Mouse (Mus musculus): ENCODE results near the gene Olfr392. TPM values are rescaled to one million over a fixed set of nuclear protein-coding genes. Genes with fewer than 3 reads are reported as not detected.

The Olfr392 gene
- polyA plus RNA-seq (2016; fragmentation: Nextera tagmentation; extraction: Ambion mirVana), result not detected in 2 replicates

DNA sequence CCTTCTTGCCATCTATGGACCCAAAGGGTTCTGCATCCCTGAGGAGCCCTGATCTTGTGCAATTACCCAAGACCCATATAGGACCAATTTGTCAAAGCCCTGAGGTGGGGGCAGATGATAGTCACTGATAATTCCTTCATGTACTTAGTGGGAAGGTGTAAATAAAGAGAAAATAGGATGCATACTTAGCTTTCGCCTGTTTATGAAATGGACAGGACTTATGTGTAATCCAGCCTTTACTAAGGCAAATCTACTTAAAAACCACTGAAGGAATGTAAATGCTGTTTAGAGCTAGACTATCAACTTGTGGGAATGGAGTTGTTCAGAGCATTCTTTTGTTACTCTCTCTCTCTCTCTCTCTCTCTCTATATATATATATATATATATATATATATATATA is at the start of gene Olfr392:
TSS of gene Olfr392 (minus strand) at position 101 of the 400 bp plus-strand sequence.
- Histone ChIP-seq H3K4me1 (replicated peaks) (no peaks in the 10 kb centered on the region), H3K4me2 (no peak within 1 kb of the TSS), H3K27me3 (no peaks in the 10 kb centered on the region), H3K36me3 (no peaks in the 10 kb centered on the region), H3K4me3 (replicated peaks) (no peak within 1 kb of the TSS), H3K9me3 (peaks cover 11% of the 10 kb centered on the region), H3K27ac (no peak within 1 kb of the TSS), H3K9ac (replicated peaks) (no peak within 1 kb of the TSS)
- WGBS, result 90% methylated on average over 1 of the region's 1 CpGs
- ATAC-seq (ENCODE audit: insufficient number of reproducible peaks, insufficient read depth, low FRiP score, low TSS enrichment, low read depth), result no peak

DNA sequence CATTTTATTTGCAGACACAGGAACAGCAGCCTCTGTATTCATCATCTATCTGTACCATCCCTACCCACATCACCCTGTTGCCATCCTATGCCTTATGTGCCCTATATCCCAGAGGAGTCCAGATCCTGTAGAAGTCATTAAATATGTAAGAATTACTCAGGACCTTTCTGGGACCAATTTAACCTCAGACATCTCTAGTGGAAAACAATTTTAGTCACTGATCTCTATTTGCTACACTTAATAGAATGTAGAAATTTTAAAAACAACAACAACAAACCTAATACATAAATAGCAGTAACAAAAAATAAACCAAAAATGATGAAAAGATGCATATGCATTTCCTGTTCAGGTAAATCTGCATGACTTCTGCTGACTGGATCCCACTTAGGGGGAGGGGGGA is 34.5 kb upstream of the Olfr392 start, which contains the start of gene Olfr393:
TSS of gene Olfr393 (minus strand) at position 101 of the 400 bp plus-strand sequence.
- Histone ChIP-seq H3K9me3 (peaks cover 13% of the 10 kb centered on the region; the same call in 1 of the 2 replicates), H3K36me3 (no peaks in the 10 kb centered on the region), H3K4me3 (replicated peaks) (no peak within 1 kb of the TSS), H3K4me1 (replicated peaks) (no peaks in the 10 kb centered on the region), H3K4me2 (no peak within 1 kb of the TSS), H3K27ac (no peak within 1 kb of the TSS), H3K27me3 (no peaks in the 10 kb centered on the region), H3K9ac (replicated peaks) (no peak within 1 kb of the TSS)
- no peak for ATAC-seq (ENCODE audit: insufficient number of reproducible peaks, insufficient read depth, low FRiP score, low TSS enrichment, low read depth)

DNA sequence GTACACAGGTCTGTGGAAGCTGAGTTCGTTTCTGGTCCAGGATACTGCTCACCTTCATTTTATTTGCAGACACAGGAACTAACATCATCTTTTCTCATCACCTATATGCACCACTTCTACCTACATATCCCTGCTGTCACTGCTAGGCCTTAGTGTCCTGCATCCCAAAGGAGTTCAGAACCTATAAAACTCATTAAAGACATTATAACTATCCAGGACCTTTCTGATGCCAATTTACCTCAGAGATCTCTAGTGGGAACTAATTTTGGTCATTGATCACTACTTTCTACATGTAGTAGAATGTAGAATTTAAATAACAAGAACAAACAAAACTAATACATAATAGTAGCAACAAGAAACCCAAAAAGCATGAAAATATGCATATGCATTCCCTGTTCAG is 13.9 kb downstream of the Olfr392 start, which contains the start of gene Olfr391-ps:
TSS of gene Olfr391-ps (minus strand) at position 101 of the 400 bp plus-strand sequence.
- no peak within 1 kb of the TSS for H3K4me2 ChIP-seq
- H3K27me3 ChIP-seq, result no peaks in the 10 kb centered on the region
- H3K4me1 ChIP-seq (replicated peaks), result no peaks in the 10 kb centered on the region
- no peaks in the 10 kb centered on the region for H3K36me3 ChIP-seq
- no peak within 1 kb of the TSS for H3K27ac ChIP-seq
- ATAC-seq (ENCODE audit: insufficient number of reproducible peaks, insufficient read depth, low FRiP score, low TSS enrichment, low read depth), result no peak
- 19% methylated on average over 1 of the region's 1 CpGs for WGBS
- H3K4me3 ChIP-seq (replicated peaks), result no peak within 1 kb of the TSS
- H3K9me3 ChIP-seq, result peaks cover 16% of the 10 kb centered on the region; the same call in 1 of the 2 replicates
- no peak within 1 kb of the TSS for H3K9ac ChIP-seq (replicated peaks)

DNA sequence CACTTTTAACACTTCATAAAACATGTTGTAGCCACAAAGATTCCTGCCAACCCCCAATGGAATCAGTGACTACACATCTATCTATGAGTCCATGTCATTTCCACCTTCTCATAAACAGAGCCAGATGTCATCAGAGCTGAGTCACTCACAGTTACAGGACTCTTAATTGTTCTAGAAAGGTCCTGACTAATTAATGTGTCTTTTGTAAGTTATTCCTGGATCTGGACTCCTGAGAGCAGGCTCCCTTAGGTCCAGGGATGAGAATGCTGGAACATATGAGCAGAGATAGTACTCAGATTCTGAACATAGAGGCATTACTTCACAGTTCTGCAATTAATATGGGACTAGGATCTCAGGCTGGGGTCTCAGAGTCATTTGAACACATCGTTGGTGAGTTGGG is 34.2 kb downstream of the Olfr392 start, which contains the start of gene Olfr390:
TSS of gene Olfr390 (plus strand) at position 301 of the 400 bp plus-strand sequence.
- Histone ChIP-seq H3K9me3 (0 out of 2 replicates have a peak, but pooled peaks cover 4% of the 10 kb centered on the region), H3K27ac (no peak within 1 kb of the TSS), H3K4me2 (no peak within 1 kb of the TSS), H3K27me3 (no peaks in the 10 kb centered on the region), H3K36me3 (no peaks in the 10 kb centered on the region), H3K4me3 (replicated peaks) (no peak within 1 kb of the TSS), H3K4me1 (replicated peaks) (no peaks in the 10 kb centered on the region), H3K9ac (replicated peaks) (no peak within 1 kb of the TSS)
- no peak for ATAC-seq (ENCODE audit: insufficient number of reproducible peaks, insufficient read depth, low FRiP score, low TSS enrichment, low read depth)
- WGBS, result 86% methylated on average over 1 of the region's 1 CpGs

DNA sequence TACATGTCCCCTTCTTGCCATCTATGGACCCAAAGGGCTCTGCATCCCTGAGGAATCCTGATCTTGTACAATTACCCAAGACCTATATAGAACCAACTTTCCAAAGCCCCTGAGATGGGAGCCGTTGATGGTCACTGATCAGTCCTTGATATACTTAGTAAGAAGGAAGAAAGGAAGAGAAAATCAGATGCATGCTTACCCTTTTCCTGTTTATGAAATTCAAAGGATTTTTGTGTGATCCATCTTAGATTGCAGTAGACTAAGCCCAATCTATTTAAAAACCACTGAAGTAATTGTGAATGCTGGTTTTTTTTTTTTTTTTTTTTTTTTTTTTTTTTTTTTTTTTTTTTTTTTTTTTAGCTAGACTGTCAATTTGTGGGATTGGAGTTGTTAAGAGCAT is 36.2 kb downstream of the Olfr392 start, which contains the start of gene Olfr389:
TSS of gene Olfr389 (minus strand) at position 101 of the 400 bp plus-strand sequence.
- 84% methylated on average over 1 of the region's 1 CpGs for WGBS
- H3K9ac ChIP-seq (replicated peaks), result no peak within 1 kb of the TSS
- H3K4me3 ChIP-seq (replicated peaks), result no peak within 1 kb of the TSS
- H3K4me2 ChIP-seq, result no peak within 1 kb of the TSS
- ATAC-seq (ENCODE audit: insufficient number of reproducible peaks, insufficient read depth, low FRiP score, low TSS enrichment, low read depth), result no peak
- no peaks in the 10 kb centered on the region for H3K27me3 ChIP-seq
- H3K9me3 ChIP-seq, result no peaks in the 10 kb centered on the region
- H3K4me1 ChIP-seq (replicated peaks), result no peaks in the 10 kb centered on the region
- no peak within 1 kb of the TSS for H3K27ac ChIP-seq
- no peaks in the 10 kb centered on the region for H3K36me3 ChIP-seq

Other genes with a start within 250 kb of the Olfr392 start
- not detected in 2 replicates for gene Olfr385, start 224.0 kb downstream of the Olfr392 start, polyA plus RNA-seq (2016; fragmentation: Nextera tagmentation; extraction: Ambion mirVana)
- gene Olfr384, start 218.5 kb downstream of the Olfr392 start, polyA plus RNA-seq (2016; fragmentation: Nextera tagmentation; extraction: Ambion mirVana), result not detected in 2 replicates
- not detected in 2 replicates for gene Zfp735, start 128.3 kb downstream of the Olfr392 start, polyA plus RNA-seq (2016; fragmentation: Nextera tagmentation; extraction: Ambion mirVana)
- gene Olfr389, start 36.3 kb downstream of the Olfr392 start, polyA plus RNA-seq (2016; fragmentation: Nextera tagmentation; extraction: Ambion mirVana), result not detected in 2 replicates
- gene Olfr390, start 34.1 kb downstream of the Olfr392 start, polyA plus RNA-seq (2016; fragmentation: Nextera tagmentation; extraction: Ambion mirVana), result not detected in 2 replicates
- not detected in 2 replicates for gene Olfr391-ps, start 14.0 kb downstream of the Olfr392 start, polyA plus RNA-seq (2016; fragmentation: Nextera tagmentation; extraction: Ambion mirVana)
- not detected in 2 replicates for gene Olfr393, start 34.4 kb upstream of the Olfr392 start, polyA plus RNA-seq (2016; fragmentation: Nextera tagmentation; extraction: Ambion mirVana)
- not detected in 2 replicates for gene Olfr394, start 73.7 kb upstream of the Olfr392 start, polyA plus RNA-seq (2016; fragmentation: Nextera tagmentation; extraction: Ambion mirVana)
- not detected in 2 replicates for gene Olfr395, start 92.2 kb upstream of the Olfr392 start, polyA plus RNA-seq (2016; fragmentation: Nextera tagmentation; extraction: Ambion mirVana)
- not detected in 2 replicates for gene Olfr23, start 119.6 kb upstream of the Olfr392 start, polyA plus RNA-seq (2016; fragmentation: Nextera tagmentation; extraction: Ambion mirVana)
- not detected in 2 replicates for gene Olfr397, start 143.8 kb upstream of the Olfr392 start, polyA plus RNA-seq (2016; fragmentation: Nextera tagmentation; extraction: Ambion mirVana)
- not detected in 2 replicates for gene Olfr398, start 173.4 kb upstream of the Olfr392 start, polyA plus RNA-seq (2016; fragmentation: Nextera tagmentation; extraction: Ambion mirVana)
- gene Olfr139, start 239.5 kb upstream of the Olfr392 start, polyA plus RNA-seq (2016; fragmentation: Nextera tagmentation; extraction: Ambion mirVana), result not detected in 2 replicates
- not detected in 2 replicates for gene Olfr399, start 239.6 kb upstream of the Olfr392 start, polyA plus RNA-seq (2016; fragmentation: Nextera tagmentation; extraction: Ambion mirVana)

Data from limb, embryonic 12.5 days (tissue).